Mouse (Mus musculus): ENCODE results near the gene Mest.

DNA sequence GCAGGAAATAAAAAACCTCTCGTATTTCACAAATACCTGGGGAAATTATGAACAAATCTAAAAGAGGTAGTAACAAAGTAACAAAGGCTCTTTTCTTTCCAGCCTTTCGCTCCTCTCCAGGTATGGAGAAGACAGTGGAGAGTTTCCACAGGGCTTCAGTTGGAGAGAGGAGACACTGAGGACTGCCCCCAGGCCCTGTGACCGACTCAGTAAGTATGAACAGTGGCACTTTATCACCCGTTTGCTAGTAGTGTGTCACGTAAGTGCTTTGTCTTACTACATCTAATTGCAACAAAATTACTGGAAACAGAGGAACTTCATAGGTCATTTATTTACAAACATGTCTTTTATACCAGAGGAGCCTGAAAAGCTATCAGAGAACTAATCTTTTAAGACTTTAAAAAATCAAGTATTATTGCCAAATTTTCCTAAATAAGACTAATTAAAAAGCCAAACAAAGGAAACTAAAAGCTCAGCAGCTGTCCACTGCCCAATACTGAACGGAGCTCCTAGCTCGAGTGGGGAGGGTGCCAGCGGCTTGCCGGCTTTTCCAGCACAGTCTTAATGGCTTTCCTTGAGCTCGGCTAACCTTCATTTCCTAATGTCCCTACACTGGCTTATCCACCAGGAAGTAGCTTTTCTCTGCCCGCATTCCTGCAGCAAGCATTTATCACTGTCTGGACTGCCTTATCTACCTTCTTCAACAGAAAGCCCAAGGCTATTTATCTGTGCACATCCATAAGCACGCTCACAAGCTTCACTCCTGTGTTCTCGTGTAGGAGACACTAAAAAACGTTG lies 49.4 kb upstream of the Mest start:
- TF ChIP-seq CTCF (IDR thresholded peaks at IDR 0.05 in 2 of 3, conservative IDR thresholded peaks at IDR 0.05 in 1 of 3; ENCODE audit: control insufficient read depth in 1 of 3, insufficient read depth in 1 of 3, low read depth in 2 of 3, low read length in 3 of 3, poor library complexity in 1 of 3, severe bottlenecking in 1 of 3) (no peak), ZKSCAN1 (IDR thresholded peaks at IDR 0.05; ENCODE audit: low read depth, low read length) (no peak), MAFK (IDR thresholded peaks at IDR 0.05; ENCODE audit: borderline replicate concordance, low read depth, low read length) (no peak), KAT2A (conservative IDR thresholded peaks at IDR 0.05; ENCODE audit: low read depth, low read length) (no peak), EP300 (IDR thresholded peaks at IDR 0.05; ENCODE audit: low read depth in 1 of 2, low read length in 2 of 2) (peak; percentile 78 to 84), JUND (IDR thresholded peaks at IDR 0.05; ENCODE audit: low read depth, low read length) (no peak), POLR2A (IDR thresholded peaks at IDR 0.05; ENCODE audit: control insufficient read depth in 1 of 2, insufficient read depth in 1 of 2, low read depth in 1 of 2, low read length in 2 of 2, poor library complexity in 1 of 2) (no peak), ZMIZ1 (IDR thresholded peaks at IDR 0.05; ENCODE audit: low read depth, low read length) (no peak), CHD2 (IDR thresholded peaks at IDR 0.05; ENCODE audit: low read length) (no peak), TBP (IDR thresholded peaks at IDR 0.05; ENCODE audit: low read depth, low read length) (no peak)
